Mouse (Mus musculus) spleen, adult 2 months (tissue): ENCODE data around the gene Tpcn1.

Source experiments
- CTCF ChIP-seq: fragments of 200-500 bp; IDR thresholded peaks from 2 replicates; pipeline ENCODE4 v1.5.1; 2011; ENCODE audit warnings: mild to moderate bottlenecking, inconsistent platforms; ENCODE audit not compliant: insufficient read depth, insufficient read length, insufficient replicate concordance; ENCODE audit errors: extremely low read depth
- POLR2A ChIP-seq: fragments of 200-500 bp; IDR thresholded peaks from 2 replicates; pipeline ENCODE4 v1.6.1; 2011; ENCODE audit warnings: low read depth, low read length, inconsistent platforms

- no peak for TF ChIP-seq CTCF
- no peak for TF ChIP-seq POLR2A
These were observed 61.0 kb downstream of the Tpcn1 start for GRCm38 (mm10) chr5:120527296-120527964.
